In genomic region chr17:5115952-5116351, GRCm38 (mm10) we compare ENCODE assay signal across 14 mouse cellular contexts.
DNase-seq lines count a peak whose midpoint lies in the region; TF ChIP-seq lines count a peak whose summit lies in the region.
"Had no signal": no experiment of that assay in that cellular context is flagged by ENCODE, and none has a peak within 500 bp of the region (broad histone marks: within the 10 kb centered on the region; RNA-seq: fewer than 3 reads in every experiment).

No protein-coding gene starts in this region.

- no peak for TF ChIP-seq POLR2A in lung, adult 2 months (IDR thresholded peaks at IDR 0.05; ENCODE audit: borderline replicate concordance, extremely low read depth, low read depth, low read length)

- TF ChIP-seq CTCF in lung, adult 2 months (IDR thresholded peaks at IDR 0.05; ENCODE audit: insufficient read depth, low read length), result no peak

- peak; percentile 31 for DNase-seq in layer of hippocampus, adult 9-10 months (ENCODE audit: low spot score)
- DNase-seq in layer of hippocampus, adult 8-10 months (ENCODE audit: low spot score in 2 of 2), result no peak
- DNase-seq in cerebellum, adult 11 months, result peak; percentile 60
- DNase-seq in cerebellum, adult 18-20 months, result peak; percentile 73 to 84
- DNase-seq in heart, adult 9 months (ENCODE audit: low spot score in 2 of 2), result peak; percentile 58 to 69
- DNase-seq in left cerebral cortex, adult 18-20 months (ENCODE audit: low spot score in 2 of 2), result no peak
- no peak for DNase-seq in lung, adult 2 months
- DNase-seq in ovary, postnatal 36 days (ENCODE audit: low spot score), result no peak
- DNase-seq: kidney, adult 9 months; lung, postnatal 14 days; right cerebral cortex, postnatal 14 days; thymus, adult 2 months had no signal

- no peak overlapping the region for H3K4me3 ChIP-seq in lung, adult 2 months (replicated peaks; ENCODE audit: extremely low read depth, low read depth, low read length)
- H3K4me3 ChIP-seq: limb, embryonic 12.5 days; midbrain, embryonic 13.5 days had no signal

- 74% methylated on average over 6 of the region's 6 CpGs for whole genome bisulfite sequencing in lung, adult 2 months

- H3K4me1 ChIP-seq in lung, adult 2 months (ENCODE audit: control insufficient read depth, insufficient read depth, low read length), result peaks cover 3% of the 10 kb centered on the region; the same call in 1 of the 2 replicates

Comparison
In these comparisons a context has a peak if more than half of its experiments do, and no peak if none do; other contexts are left out.
1. DNase-seq: peak in layer of hippocampus, adult 9-10 months (single experiment), cerebellum, adult 11 months (single experiment), cerebellum, adult 18-20 months (2 of 2) and heart, adult 9 months (2 of 2); none in layer of hippocampus, adult 8-10 months (0 of 2), left cerebral cortex, adult 18-20 months (0 of 2), lung, adult 2 months (single experiment) and ovary, postnatal 36 days (single experiment).